Mouse (Mus musculus) layer of hippocampus, adult 2 months (tissue): ENCODE measurements around the gene Nudt2. TPM values are rescaled to one million over a fixed set of nuclear protein-coding genes. Genes with fewer than 3 reads are reported as not detected.

Experiments used
- DNase-seq, 2 experiments: peaks; one replicate each; pipeline ENCODE4 v3.0.0; 2022; ENCODE audit warnings: low spot score in 2 of 2
- H3K27ac ChIP-seq: fragments of 200-600 bp; 2 replicates; pipeline ENCODE4 v1.8.1; 2022
- H3K4me3 ChIP-seq: fragments of 200-600 bp; 2 replicates; pipeline ENCODE4 v1.8.1; 2022; ENCODE audit warnings: mild to moderate bottlenecking
- CTCF ChIP-seq: fragments of 200-600 bp; conservative IDR thresholded peaks from 2 replicates; pipeline ENCODE4 v1.8.1; 2022; ENCODE audit warnings: antibody characterized with exemption, mild to moderate bottlenecking, moderate library complexity
- total RNA-seq, 2 experiments: library from RNA; stranded (reverse); gene quantifications; 2 replicates each; pipeline ENCODE4 v1.2.3; 2021

The Nudt2 gene
- total RNA-seq, 2 experiments from 2014 or later: 29.3 to 30.4 TPM

DNA sequence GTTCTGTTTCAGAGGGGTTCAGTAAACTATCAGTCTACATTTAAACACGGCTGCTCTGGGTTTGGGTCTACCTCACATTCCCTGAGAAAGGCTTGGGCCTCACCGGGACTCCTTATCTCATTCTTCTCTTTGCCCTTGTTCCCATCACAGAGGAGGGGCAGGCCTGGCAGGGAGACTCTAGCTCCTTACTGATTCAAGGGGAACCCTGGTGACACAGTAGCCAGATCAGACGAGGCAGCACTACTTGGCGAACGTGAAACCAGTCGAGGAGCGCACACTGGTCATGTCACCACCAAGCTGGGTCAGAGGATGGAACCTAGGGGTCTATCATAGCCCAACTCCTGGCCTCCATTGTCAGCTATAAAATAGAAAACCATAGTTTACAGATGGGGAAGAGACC lies 43.0 kb downstream of the Nudt2 start:
- Histone ChIP-seq H3K4me3 (no peak overlapping the region), H3K27ac (no peak overlapping the region)
- no peak for DNase-seq
- no peak for TF ChIP-seq CTCF

GRCm38 (mm10) chr4:41513309-41513708 lies 48.4 kb downstream of the Nudt2 start:
- no peak overlapping the region for H3K4me3 ChIP-seq
- TF ChIP-seq CTCF: no peak
- DNase-seq: no peak
- no peak overlapping the region for H3K27ac ChIP-seq

- no peak overlapping the region for H3K4me3 ChIP-seq
- DNase-seq: no peak
- no peak overlapping the region for H3K27ac ChIP-seq
- no peak for TF ChIP-seq CTCF
Observed at GRCm38 (mm10) chr4:41513714-41514113, 48.8 kb downstream of the Nudt2 start.

DNA sequence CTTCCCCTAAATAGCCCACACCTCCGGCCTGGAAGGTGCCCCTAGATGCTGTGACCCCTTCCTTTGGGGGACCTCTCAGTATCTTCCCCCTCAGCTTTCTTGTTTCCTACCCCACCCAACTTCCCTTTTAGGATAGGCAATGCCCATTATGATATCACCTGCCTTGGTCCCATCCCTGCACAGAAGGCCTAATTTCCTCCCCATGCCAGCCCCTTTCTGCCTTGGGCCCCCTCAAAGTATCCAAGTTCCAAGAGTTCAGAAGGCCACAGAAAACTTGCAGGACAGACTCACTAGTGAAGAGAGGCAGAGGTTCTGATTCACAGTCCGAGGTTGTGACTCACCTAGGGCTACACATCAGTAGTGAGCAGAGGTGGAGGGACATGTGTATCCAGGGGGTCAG lies 52.3 kb downstream of the Nudt2 start, which contains the start of gene 1110017D15Rik:
Gene 1110017D15Rik (minus strand): TSS at position 101 of the 400 bp plus-strand sequence.
- H3K27ac ChIP-seq: no peak within 1 kb of the TSS
- no peak for TF ChIP-seq CTCF
- no peak within 1 kb of the TSS for H3K4me3 ChIP-seq
- DNase-seq: no peak

GRCm38 (mm10) chr4:41518349-41518748 lies 53.4 kb downstream of the Nudt2 start:
- no peak overlapping the region for H3K4me3 ChIP-seq
- no peak for TF ChIP-seq CTCF
- no peak overlapping the region for H3K27ac ChIP-seq
- DNase-seq: no peak

DNA sequence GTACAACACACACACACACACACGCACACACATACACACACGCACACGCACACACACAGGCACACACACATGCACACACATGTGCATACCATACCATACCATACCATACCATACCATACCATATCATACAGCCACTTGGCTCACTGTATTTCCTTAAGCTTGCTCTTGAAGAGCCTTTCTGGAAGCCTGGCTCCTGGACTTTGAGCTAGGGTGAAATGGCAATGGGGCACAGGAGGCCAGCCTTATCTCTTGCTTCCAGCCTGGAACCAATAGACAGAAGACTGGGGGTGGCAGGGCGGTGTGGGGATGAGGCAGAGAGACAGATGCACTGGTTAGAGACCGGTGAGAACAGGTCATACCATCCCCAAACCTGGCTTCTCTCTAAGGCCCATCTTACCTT lies 54.2 kb downstream of the Nudt2 start:
- no peak for TF ChIP-seq CTCF
- H3K4me3 ChIP-seq: no peak overlapping the region
- DNase-seq: no peak
- no peak overlapping the region for H3K27ac ChIP-seq

GRCm38 (mm10) chr4:41520641-41521040 lies 55.7 kb downstream of the Nudt2 start:
- no peak for DNase-seq
- no peak overlapping the region for H3K27ac ChIP-seq
- TF ChIP-seq CTCF: no peak
- no peak overlapping the region for H3K4me3 ChIP-seq

GRCm38 (mm10) chr4:41522136-41522535 lies 57.2 kb downstream of the Nudt2 start:
- Histone ChIP-seq H3K4me3 (no peak overlapping the region), H3K27ac (no peak overlapping the region)
- DNase-seq: no peak
- TF ChIP-seq CTCF: no peak

DNA sequence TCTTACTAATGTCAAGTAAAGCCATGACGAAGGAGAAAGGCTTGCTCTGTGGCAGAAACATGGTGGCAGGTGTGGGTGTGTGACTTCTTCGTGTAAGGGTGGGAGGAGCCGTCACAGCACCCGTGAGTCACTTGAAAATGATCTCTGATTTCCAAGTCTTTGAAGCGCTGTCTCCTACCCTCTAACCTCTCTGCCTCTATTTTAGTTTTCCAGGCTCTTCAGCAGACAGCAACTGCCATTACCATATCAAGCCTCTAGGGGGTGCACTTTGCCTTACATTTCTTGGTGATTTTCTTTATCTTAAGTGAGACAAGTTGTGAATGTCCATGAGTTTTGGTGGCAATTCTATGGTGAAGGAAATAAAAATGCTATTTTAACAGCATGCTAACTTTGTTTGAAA lies 57.8 kb downstream of the Nudt2 start:
- no peak overlapping the region for H3K27ac ChIP-seq
- DNase-seq: peak in 1 of 2 experiments; percentile 69
- no peak overlapping the region for H3K4me3 ChIP-seq
- peak; percentile 97 for TF ChIP-seq CTCF

DNA sequence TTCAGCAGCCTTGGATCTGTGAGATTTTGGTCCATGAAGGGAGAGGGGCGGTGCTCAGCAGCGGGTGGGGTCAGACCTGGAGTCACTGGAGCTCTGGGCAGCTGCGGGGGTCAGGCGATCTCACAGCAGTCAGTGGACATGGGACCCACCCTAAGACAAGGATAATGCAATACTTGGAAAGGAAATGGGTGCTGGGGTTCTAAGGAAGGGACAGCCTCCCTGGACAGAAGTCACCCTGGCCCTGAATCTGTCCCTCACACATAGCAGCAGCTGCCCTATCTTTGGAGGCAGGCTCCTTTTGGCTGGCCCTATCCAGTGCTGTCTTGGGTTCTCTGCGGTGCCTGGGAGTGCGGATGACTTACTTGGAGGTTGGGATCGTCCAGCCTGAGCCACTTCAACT lies 58.9 kb downstream of the Nudt2 start:
- TF ChIP-seq CTCF: no peak
- Histone ChIP-seq H3K27ac (no peak overlapping the region), H3K4me3 (no peak overlapping the region)
- DNase-seq: no peak

DNA sequence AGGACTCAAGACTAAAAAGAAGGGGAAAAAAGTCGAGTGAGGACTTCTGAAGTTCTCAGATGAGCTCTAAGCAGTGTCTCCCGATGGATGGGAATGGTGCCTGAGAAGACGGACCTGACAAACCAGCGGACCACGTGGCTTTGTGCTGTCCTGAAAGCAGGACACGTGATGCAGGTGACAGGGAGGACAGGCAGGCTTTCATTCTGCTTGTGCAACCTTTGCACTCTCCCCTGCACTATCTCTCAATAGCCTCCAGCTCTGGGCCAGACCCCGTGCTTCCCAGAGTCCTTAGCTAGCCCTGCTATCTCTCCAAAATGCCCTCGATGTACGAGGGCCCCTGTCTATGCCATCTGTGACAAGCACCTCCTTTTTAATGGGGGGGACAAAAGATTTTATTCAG lies 59.9 kb downstream of the Nudt2 start:
- Histone ChIP-seq H3K4me3 (no peak overlapping the region), H3K27ac (no peak overlapping the region)
- DNase-seq: no peak
- no peak for TF ChIP-seq CTCF

DNA sequence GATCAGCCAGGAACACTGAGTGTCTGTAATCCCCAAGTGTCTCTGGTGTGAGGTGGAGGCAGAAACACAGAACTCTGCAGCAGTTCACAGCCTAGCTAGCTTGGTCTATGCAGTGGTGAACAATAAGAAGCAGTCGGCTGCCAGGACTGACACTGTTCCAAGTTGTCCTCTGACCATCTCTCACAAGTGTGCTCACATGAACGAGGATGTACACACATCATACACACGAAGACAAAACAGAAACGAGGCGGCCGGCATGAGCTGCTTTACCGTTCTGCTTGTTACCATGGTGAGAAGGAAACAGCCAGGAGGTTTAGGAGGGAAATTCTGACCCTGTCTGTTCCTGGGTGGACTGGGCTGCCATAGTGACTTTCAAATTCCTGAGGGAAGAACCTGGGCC lies 61.6 kb downstream of the Nudt2 start:
- DNase-seq: no peak
- Histone ChIP-seq H3K27ac (0 out of 2 replicates have a peak overlapping the region, but pooled peaks have one; percentile 7), H3K4me3 (no peak overlapping the region)
- TF ChIP-seq CTCF: no peak

GRCm38 (mm10) chr4:41527076-41527475 lies 62.1 kb downstream of the Nudt2 start:
- DNase-seq: no peak
- Histone ChIP-seq H3K27ac (0 out of 2 replicates have a peak overlapping the region, but pooled peaks have one; percentile 7), H3K4me3 (no peak overlapping the region)
- no peak for TF ChIP-seq CTCF

DNA sequence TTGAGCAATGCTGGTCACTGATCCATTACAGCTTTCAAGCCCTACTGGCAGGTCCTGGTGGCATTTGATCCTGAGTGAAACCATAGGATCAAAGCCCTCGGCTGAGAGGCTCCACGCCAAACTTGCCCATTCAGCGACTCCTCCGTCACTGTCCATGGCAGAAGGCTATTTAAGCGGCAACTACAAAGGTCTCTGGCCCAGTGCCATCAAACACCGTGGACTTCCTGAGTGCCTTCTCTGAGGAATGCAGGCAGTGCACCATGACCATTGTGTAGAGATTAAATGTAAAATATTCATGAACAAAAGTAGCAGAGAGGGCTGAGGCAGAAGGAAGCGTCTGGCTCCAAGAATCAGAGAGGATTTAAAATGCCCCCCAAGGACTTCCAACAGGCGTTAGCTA lies 63.0 kb downstream of the Nudt2 start:
- H3K4me3 ChIP-seq: no peak overlapping the region
- DNase-seq: no peak
- no peak overlapping the region for H3K27ac ChIP-seq
- TF ChIP-seq CTCF: no peak

Other genes starting within 250 kb of the Nudt2 start
- 10 to 100 TPM; 40.9 to 45.0 TPM for gene Ubap2, start 190.0 kb upstream of the Nudt2 start, total RNA-seq
- 10 to 100 TPM; 41.0 to 41.4 TPM for gene Dcaf12, start 150.3 kb upstream of the Nudt2 start, total RNA-seq
- 10 to 100 TPM; 39.3 to 40.4 TPM for gene Ubap1, start 116.2 kb upstream of the Nudt2 start, total RNA-seq
- 1 to 10 TPM; 1.2 to 1.3 TPM for gene Kif24, start 264 bp upstream of the Nudt2 start, total RNA-seq
- 10 to 100 TPM; 31.4 to 31.8 TPM for gene AI464131, start 37.9 kb downstream of the Nudt2 start, total RNA-seq
- 1 to 10 TPM; 4.5 to 6.1 TPM for gene 1110017D15Rik, start 52.2 kb downstream of the Nudt2 start, total RNA-seq
- 100 to 1,000 TPM; 153 to 157 TPM for gene Fam219a, start 104.4 kb downstream of the Nudt2 start, total RNA-seq
- 1 to 10 TPM; 7.7 to 8.3 TPM for gene Dnaic1, start 104.6 kb downstream of the Nudt2 start, total RNA-seq
- 10 to 100 TPM; 59.7 to 62.0 TPM for gene Enho, start 175.2 kb downstream of the Nudt2 start, total RNA-seq
- gene Cntfr, start 231.9 kb downstream of the Nudt2 start, total RNA-seq: 10 to 100 TPM; 96.5 to 98.8 TPM
- gene Il11ra1, start 234.8 kb downstream of the Nudt2 start, total RNA-seq: 10 to 100 TPM; 39.1 to 43.3 TPM
- 10 to 100 TPM; 29.4 to 31.0 TPM for gene Rpp25l, start 248.4 kb downstream of the Nudt2 start, total RNA-seq